Mouse (Mus musculus) left cerebral cortex, postnatal 14 days (tissue): Measurements from ENCODE around the gene Spats2l. TPM values are rescaled to one million over a fixed set of nuclear protein-coding genes. Genes with fewer than 3 reads are reported as not detected.

Experiments used
- DNase-seq, 2 experiments: peaks; one replicate each; pipeline ENCODE4 v3.0.0; 2021 to 2022; ENCODE audit warnings: low spot score in 2 of 2, mixed read lengths in 1 of 2
- intact Hi-C: fragments of 180-260 bp; cut with DNase I; formaldehyde crosslinking; loops from one replicate; pipeline ENCODE4 v1.15.1; 2025
- total RNA-seq, 2 experiments: library from RNA; stranded (reverse); gene quantifications; 2 replicates each; pipeline ENCODE4 v1.2.3; 2021

Gene Spats2l
- total RNA-seq, 2 experiments from 2014 or later = 55.1 to 60.1 TPM

DNA sequence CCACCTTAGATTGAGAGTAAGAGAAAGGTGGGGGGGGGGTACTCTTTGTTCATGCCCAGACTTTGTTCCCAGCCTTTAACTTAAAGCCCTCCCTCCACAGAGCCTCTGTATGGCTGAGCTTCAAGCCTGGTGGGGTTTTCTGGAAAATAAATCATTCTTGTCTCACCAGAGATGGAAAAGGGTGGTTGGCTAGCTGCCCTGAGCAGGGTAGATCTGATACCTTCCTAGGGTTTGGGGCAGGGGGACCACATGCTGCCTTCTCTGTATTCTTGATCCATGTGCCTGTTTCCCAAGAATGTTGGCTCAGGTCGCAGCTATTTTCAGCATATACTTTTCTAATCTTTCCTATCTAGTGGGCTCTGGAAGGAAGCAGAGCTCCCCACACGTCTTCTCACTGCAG lies 43.1 kb downstream of the Spats2l start:
- DNase-seq = no peak
- intact Hi-C loops = no loop called here

GRCm38 (mm10) chr1:57820428-57820997 lies 46.6 kb downstream of the Spats2l start:
- no peak for DNase-seq
- intact Hi-C loops = no loop called here

DNA sequence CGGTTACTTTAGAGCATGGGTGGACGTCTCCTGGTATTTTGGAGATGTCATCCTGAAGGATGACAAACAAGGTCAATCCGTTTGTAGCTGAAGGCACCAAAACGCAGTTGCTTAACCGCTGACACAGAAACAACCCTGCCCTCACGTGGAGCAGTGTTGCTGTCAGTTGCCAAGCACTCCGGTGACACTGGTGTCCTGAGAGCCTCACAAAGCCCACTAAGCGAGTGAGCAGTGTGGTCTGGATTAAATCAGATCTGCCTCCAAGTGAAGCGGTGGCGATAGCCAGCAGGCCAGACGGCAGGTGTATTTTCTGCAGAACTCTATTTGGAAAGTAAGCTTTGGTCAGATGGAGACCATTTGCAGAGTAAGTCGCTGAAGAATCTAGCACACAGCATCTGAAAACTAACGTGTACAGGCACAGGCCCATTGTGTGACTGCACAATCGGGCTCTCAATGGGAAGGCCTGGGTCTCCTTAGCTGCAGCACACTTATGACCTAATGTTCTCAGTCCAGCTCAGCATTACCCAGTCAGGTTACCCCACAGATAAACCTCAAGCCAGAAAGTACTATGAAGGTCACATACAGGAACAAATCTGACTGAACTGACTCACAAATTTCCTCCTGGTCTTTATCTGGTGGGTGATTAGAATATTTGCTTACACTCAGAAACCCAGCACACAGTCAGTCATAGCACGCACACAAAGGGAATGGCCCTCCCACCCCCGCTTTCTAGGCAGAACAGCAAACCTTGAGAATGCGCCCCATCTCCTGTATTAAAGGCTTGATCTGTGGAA lies 51.2 kb downstream of the Spats2l start:
- intact Hi-C loops = no loop called here
- no peak for DNase-seq

- intact Hi-C loops = no loop called here
- no peak for DNase-seq
Observed at GRCm38 (mm10) chr1:57826245-57826644, 52.3 kb downstream of the Spats2l start.

GRCm38 (mm10) chr1:57833145-57833544 lies 59.2 kb downstream of the Spats2l start:
- intact Hi-C loops = no loop called here
- no peak for DNase-seq

GRCm38 (mm10) chr1:57835128-57835527 lies 61.2 kb downstream of the Spats2l start:
- DNase-seq = no peak
- intact Hi-C loops = no loop called here

GRCm38 (mm10) chr1:57836686-57837317 lies 62.8 kb downstream of the Spats2l start:
- intact Hi-C loops = no loop called here
- no peak for DNase-seq

DNA sequence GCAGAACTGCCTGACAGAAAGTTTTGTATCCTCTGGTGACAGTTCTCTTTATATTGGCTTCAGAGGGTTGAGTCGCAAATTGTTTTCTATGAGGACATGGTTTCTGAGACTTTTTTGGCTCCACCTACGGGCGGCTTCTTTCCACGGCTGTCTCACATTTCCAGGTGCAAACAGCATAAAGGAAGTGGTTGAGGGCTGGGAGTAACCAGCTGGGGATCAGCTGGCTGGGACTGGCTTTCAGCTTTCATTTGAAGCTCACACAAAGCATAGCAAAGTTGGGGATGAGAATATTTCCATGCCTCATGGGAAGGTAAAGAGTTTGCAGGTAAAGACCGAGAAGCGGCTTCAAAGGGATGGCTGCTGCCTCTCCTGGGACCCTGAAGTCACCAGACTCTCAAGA lies 65.9 kb downstream of the Spats2l start:
- intact Hi-C loops = no loop called here
- no peak for DNase-seq

DNA sequence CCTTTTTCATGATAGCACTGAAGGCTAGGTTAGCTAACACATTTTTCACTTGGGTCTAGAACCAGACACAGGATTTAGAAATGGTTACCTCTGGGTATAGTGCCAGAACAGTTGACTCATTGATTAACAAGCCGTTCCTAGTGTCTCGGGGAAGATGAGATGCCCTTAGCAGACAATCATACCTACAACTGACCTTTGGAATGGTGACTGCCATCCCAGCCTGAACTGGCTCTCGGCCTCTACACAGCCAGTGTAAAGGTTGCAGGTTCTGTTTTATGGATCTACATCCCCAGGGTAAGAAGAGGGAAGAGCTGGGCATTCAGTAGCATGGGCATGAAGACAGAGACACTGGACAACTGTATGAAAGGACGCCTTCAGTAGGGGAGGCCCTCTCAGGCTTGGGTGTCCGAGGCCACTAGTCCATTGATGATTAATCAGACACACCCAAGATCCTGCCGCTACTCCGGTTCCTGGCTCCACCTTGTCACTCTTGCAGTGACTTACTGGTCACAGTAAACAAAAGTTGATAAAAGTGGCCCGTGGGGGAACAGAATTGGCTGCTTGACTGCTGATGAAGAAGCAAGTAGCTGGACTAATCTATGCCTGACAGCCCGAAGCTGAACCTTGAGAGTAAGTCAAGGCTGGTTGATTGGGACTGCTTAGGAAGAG lies 71.2 kb downstream of the Spats2l start:
- intact Hi-C loops = no loop called here

GRCm38 (mm10) chr1:57846856-57847698 lies 73.1 kb downstream of the Spats2l start:
- DNase-seq = no peak
- intact Hi-C loops = no loop called here

More for the DNA sequence above, 71.2 kb downstream of the Spats2l start:
- DNase-seq = no peak

DNA sequence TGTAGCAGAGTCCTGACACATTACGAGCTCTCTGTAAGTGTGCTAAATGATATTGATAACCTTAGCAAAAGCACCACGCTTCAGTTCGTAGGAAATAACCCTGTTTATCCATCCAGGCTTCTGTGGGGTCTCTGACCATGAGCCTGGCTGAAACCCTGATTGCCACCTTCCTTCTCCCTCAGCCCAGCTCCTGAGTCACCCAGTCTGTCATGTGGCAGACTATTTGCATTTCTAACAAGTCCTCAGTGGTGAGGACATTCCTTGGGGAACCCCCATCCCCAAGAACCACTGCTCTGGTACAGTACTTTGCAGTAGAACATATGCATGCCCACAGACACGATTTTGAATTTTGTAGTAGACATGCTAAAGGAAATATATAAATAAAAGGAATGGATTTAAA lies 75.1 kb downstream of the Spats2l start:
- intact Hi-C loops = no loop called here
- no peak for DNase-seq

- DNase-seq = no peak
- intact Hi-C loops = no loop called here
Observed at GRCm38 (mm10) chr1:57849916-57850315, 76.0 kb downstream of the Spats2l start.

DNA sequence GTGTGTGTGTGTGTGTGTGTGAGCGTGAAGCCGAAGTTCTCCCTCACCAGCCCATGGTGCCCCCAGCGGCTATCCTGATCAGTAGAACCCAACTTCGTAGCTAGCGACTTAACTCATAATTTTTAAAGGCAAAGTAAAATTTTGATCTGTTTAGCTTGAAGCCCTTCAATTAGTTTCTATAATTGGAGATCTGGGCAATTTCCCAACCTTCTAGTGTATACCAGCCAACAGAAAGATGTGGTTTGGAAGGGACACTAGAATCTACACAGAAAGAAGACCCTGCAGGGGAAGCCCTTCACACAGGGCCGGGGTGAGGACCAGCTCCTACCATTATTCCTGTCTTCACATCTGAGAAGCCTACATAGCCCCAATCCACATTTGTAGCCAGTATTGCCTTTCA lies 77.9 kb downstream of the Spats2l start:
- intact Hi-C loops = no loop called here
- DNase-seq = no peak

GRCm38 (mm10) chr1:57852562-57853271 lies 78.8 kb downstream of the Spats2l start:
- DNase-seq = no peak
- intact Hi-C loops = no loop called here

DNA sequence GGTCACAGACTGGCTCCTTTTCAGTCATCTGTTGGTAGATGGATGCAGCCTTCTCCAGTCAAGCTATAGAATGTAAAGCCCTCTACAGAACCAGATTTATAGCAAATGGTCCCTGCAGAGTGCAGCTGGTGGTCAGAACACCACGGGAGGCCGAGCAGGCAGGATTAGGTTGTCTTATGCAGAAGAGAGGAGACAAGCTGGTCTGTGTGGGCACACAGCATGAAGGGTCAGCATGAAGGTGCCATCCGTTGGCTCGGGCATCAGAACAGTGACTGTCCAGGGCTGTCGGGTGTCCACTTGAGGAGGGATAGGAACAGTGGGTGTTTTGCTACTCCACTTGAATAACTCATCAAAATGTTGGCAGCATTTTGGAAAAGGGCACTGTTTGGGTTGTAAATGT lies 83.8 kb downstream of the Spats2l start:
- DNase-seq = no peak
- intact Hi-C loops = no loop called here

DNA sequence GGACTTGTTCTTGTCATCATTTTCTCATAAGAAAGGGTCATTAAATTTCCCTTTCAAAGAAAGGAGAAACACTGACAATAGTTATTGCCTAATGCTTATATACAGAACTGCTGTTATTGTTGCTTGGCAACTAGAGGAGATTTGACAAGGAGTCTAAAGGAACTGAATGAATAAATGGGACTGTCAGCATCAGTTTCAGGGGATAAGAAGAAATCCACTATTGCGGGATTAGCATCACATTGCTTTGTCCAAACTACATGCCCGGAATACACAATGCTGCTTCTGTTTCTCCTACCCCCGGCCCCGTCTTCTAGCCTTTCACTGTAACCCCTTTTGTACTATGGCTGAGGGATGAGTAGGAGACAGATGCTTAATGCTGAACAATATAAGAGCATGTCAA lies 88.1 kb downstream of the Spats2l start:
- no peak for DNase-seq
- intact Hi-C loops = no loop called here

- intact Hi-C loops = no loop called here
- DNase-seq = no peak
Observed at GRCm38 (mm10) chr1:57868651-57869050, 94.7 kb downstream of the Spats2l start.

DNA sequence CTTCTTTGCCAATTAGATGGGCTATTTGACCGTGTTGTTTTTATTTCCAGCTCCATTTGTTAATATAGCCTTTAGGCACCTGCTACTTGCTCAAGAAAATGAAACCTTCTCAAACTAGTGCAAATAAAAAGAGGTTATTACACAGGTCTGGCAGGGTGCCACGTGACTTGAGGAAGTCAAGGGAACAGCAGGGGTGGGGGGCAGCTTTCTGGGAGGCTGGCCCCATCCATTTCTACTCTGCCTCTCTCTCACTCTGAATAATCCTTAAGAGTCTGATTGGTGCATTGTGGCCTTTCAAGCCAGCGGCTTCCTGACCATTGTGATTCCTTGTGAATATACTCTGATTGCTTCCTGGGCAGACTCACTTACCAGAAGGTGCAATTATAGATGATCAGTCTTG lies 98.0 kb downstream of the Spats2l start:
- intact Hi-C loops = loop anchor here (10.0 kb wide), 1 partner anchor 97 kb away; the partner anchor contains the start of gene Spats2l
- no peak for DNase-seq

- no peak for DNase-seq
- intact Hi-C loops = loop anchor here (10.0 kb wide), 1 partner anchor 99 kb away; the partner anchor contains the start of gene Spats2l
Observed at GRCm38 (mm10) chr1:57873996-57874395, 100.0 kb downstream of the Spats2l start.
